Mouse (Mus musculus): ENCODE data around the gene Mroh8.

The Mroh8 gene

GRCm38 (mm10) chr2:157279416-157279800 is at the start of gene Mroh8:
Gene Mroh8 (minus strand): TSS chr2:157279549.
- DNase-seq, result no peak

- DNase-seq, result no peak
Measured at GRCm38 (mm10) chr2:157328570-157328969, 49.2 kb upstream of the Mroh8 start.

- DNase-seq, result no peak
Measured at GRCm38 (mm10) chr2:157328106-157328505, 48.8 kb upstream of the Mroh8 start.

GRCm38 (mm10) chr2:157325238-157325637 is 45.9 kb upstream of the Mroh8 start:
- DNase-seq, result no peak

GRCm38 (mm10) chr2:157322029-157322766 is 42.8 kb upstream of the Mroh8 start:
- DNase-seq, result no peak

- no peak for DNase-seq
Measured at GRCm38 (mm10) chr2:157320886-157321285, 41.5 kb upstream of the Mroh8 start.

- no peak for DNase-seq
Measured at GRCm38 (mm10) chr2:157320135-157320534, 40.8 kb upstream of the Mroh8 start.

GRCm38 (mm10) chr2:157317220-157317619 is 37.9 kb upstream of the Mroh8 start:
- DNase-seq, result peak; percentile 31

GRCm38 (mm10) chr2:157316358-157316933 is 37.1 kb upstream of the Mroh8 start:
- DNase-seq, result no peak

- DNase-seq, result no peak
Measured at GRCm38 (mm10) chr2:157315486-157315885, 36.1 kb upstream of the Mroh8 start.

GRCm38 (mm10) chr2:157314310-157314709 is 35.0 kb upstream of the Mroh8 start:
- no peak for DNase-seq

- no peak for DNase-seq
Measured at GRCm38 (mm10) chr2:157313718-157314117, 34.4 kb upstream of the Mroh8 start.

GRCm38 (mm10) chr2:157310963-157311637 is 31.8 kb upstream of the Mroh8 start:
- no peak for DNase-seq

GRCm38 (mm10) chr2:157309611-157310010 is 30.3 kb upstream of the Mroh8 start:
- no peak for DNase-seq

GRCm38 (mm10) chr2:157308273-157308917 is 29.0 kb upstream of the Mroh8 start:
- DNase-seq, result no peak

GRCm38 (mm10) chr2:157307715-157308265 is 28.4 kb upstream of the Mroh8 start:
- DNase-seq, result peak; percentile 91

GRCm38 (mm10) chr2:157306091-157307032 is 27.0 kb upstream of the Mroh8 start:
- peak; percentile 59 for DNase-seq

GRCm38 (mm10) chr2:157303096-157303495 is 23.7 kb upstream of the Mroh8 start:
- DNase-seq, result no peak

GRCm38 (mm10) chr2:157300051-157300450 is 20.7 kb upstream of the Mroh8 start:
- no peak for DNase-seq

- no peak for DNase-seq
Measured at GRCm38 (mm10) chr2:157296105-157296689, 16.8 kb upstream of the Mroh8 start.

- peak; percentile 92 for DNase-seq
Measured at GRCm38 (mm10) chr2:157292093-157292492, 12.7 kb upstream of the Mroh8 start.

- DNase-seq, result no peak
Measured at GRCm38 (mm10) chr2:157288996-157289395, 9.6 kb upstream of the Mroh8 start.
